Mouse (Mus musculus): ENCODE measurements around the gene Dmgdh. TPM values are rescaled to one million over a fixed set of nuclear protein-coding genes. Genes with fewer than 3 reads are reported as not detected.

Gene Dmgdh
- polyA plus RNA-seq, 1 experiment from 2014 or later, result 7.1 TPM

DNA sequence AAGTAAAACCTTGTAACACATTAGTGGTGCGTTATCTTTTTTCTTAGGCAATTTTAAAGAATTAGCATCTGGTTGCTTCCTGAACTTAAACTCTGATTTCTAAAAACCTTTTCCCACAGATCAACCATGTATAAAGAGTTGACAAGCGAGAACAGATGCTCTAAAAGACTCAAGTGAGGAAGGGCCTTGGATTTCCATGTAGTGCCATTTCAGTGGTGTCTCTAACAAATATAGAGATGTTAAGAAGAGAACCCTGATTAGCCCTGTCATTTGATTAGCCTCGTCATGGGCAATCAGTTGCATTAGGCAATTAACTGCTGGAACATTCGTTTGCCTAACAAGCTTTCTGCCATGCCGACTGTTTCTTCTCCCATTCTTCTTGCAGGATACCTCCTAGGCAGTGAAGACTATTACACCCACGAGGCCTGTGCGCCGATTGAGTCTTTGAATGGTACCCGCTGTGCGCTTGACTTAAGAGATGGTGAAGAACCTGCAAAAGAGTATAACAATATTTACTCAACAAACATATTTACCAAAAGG, 119.5 kb downstream of the Dmgdh start:
- WGBS, result 80% methylated on average over 10 of the region's 10 CpGs
- Histone ChIP-seq H3K9me3 (ENCODE audit: control insufficient read depth, low read length) (no peaks in the 10 kb centered on the region), H3K27ac (ENCODE audit: low read depth, low read length) (no peak overlapping the region), H3K9ac (ENCODE audit: low read depth, low read length) (no peak overlapping the region), H3K4me3 (ENCODE audit: low read depth, low read length) (no peak overlapping the region), H3K27me3 (replicated peaks; ENCODE audit: control insufficient read depth, insufficient read depth, low read length) (no peaks in the 10 kb centered on the region), H3K4me2 (no peak overlapping the region), H3K4me1 (replicated peaks; ENCODE audit: control insufficient read depth, insufficient read depth, low read length) (no peaks in the 10 kb centered on the region; the same call in 1 of the 2 replicates), H3K36me3 (ENCODE audit: control insufficient read depth, insufficient read depth, low read length) (no peaks in the 10 kb centered on the region)
- ATAC-seq (replicated peaks; ENCODE audit: low FRiP score) (no peak), DNase-seq (ENCODE audit: low spot score) (no peak)

- Histone ChIP-seq H3K36me3 (ENCODE audit: control insufficient read depth, insufficient read depth, low read length) (no peaks in the 10 kb centered on the region), H3K9me3 (ENCODE audit: control insufficient read depth, low read length) (no peaks in the 10 kb centered on the region), H3K9ac (ENCODE audit: low read depth, low read length) (no peak overlapping the region), H3K27me3 (replicated peaks; ENCODE audit: control insufficient read depth, insufficient read depth, low read length) (no peaks in the 10 kb centered on the region), H3K4me1 (replicated peaks; ENCODE audit: control insufficient read depth, insufficient read depth, low read length) (no peaks in the 10 kb centered on the region; the same call in 1 of the 2 replicates), H3K4me3 (ENCODE audit: low read depth, low read length) (no peak overlapping the region), H3K27ac (ENCODE audit: low read depth, low read length) (no peak overlapping the region), H3K4me2 (no peak overlapping the region)
- no peak for DNase-seq (ENCODE audit: low spot score)
- 72% methylated on average over 5 of the region's 5 CpGs for WGBS
- no peak for ATAC-seq (replicated peaks; ENCODE audit: low FRiP score)
These were observed 122.9 kb downstream of the Dmgdh start for GRCm38 (mm10) chr13:93797011-93797600.

Small RNAs within 50 kb of the gene (microRNA-seq; reads per million reads assigned to microRNA genes)
- gene Mir5624 (ENCODE audit: borderline number of aligned reads), result not detected

Other genes starting within 250 kb of the Dmgdh start
- gene Jmy, start 174.6 kb upstream of the Dmgdh start, polyA plus RNA-seq (2014; fragmentation: Nextera tagmentation; extraction: Ambion mirVana), result 2.8 and 3.4 TPM in 2 replicates
- 23.4 and 26.0 TPM in 2 replicates for gene Bhmt, start 36.5 kb upstream of the Dmgdh start, polyA plus RNA-seq (2014; fragmentation: Nextera tagmentation; extraction: Ambion mirVana)
- 7.1 and 8.2 TPM in 2 replicates for gene Bhmt2, start 131 bp upstream of the Dmgdh start, polyA plus RNA-seq (2014; fragmentation: Nextera tagmentation; extraction: Ambion mirVana)
- 5.8 and 6.3 TPM in 2 replicates for gene Arsb, start 97.2 kb downstream of the Dmgdh start, polyA plus RNA-seq (2014; fragmentation: Nextera tagmentation; extraction: Ambion mirVana)

All from liver, embryonic 11.5 days (tissue).